ENCODE assay signal across 9 mouse cellular contexts in genomic region chr10:75255091-75255490, GRCm38 (mm10). TPM values are rescaled to one million over a fixed set of nuclear protein-coding genes. Genes with fewer than 3 reads are reported as not detected.
DNase-seq lines count a peak whose midpoint lies in the region; ATAC-seq lines count a peak whose summit lies in the region.
"Had no signal": no experiment of that assay in that cellular context is flagged by ENCODE, and none has a peak within 500 bp of the region (broad histone marks: within the 10 kb centered on the region; RNA-seq: fewer than 3 reads in every experiment).

No protein-coding gene starts in this region.

- H3K9me3 ChIP-seq in hindbrain, embryonic 14.5 days (ENCODE audit: control insufficient read depth, low read length) = no peaks in the 10 kb centered on the region
- H3K9me3 ChIP-seq in hindbrain, embryonic 12.5 days (replicated peaks) = no peaks in the 10 kb centered on the region
- no peaks in the 10 kb centered on the region for H3K9me3 ChIP-seq in intestine, embryonic 16.5 days (ENCODE audit: control insufficient read depth, low read length)
- H3K9me3 ChIP-seq: midbrain, embryonic 12.5 days had no signal

- ATAC-seq in hindbrain, embryonic 14.5 days (ENCODE audit: low FRiP score) = no peak
- ATAC-seq in hindbrain, embryonic 12.5 days (ENCODE audit: low FRiP score) = no peak
- no peak for ATAC-seq in intestine, embryonic 16.5 days

- no peak overlapping the region for H3K4me2 ChIP-seq in hindbrain, embryonic 14.5 days (replicated peaks)
- H3K4me2 ChIP-seq in hindbrain, embryonic 12.5 days (replicated peaks) = no peak overlapping the region
- no peak overlapping the region for H3K4me2 ChIP-seq in intestine, embryonic 16.5 days (ENCODE audit: low read depth, low read length)
- H3K4me2 ChIP-seq: midbrain, embryonic 12.5 days had no signal

- H3K27me3 ChIP-seq in hindbrain, embryonic 14.5 days (ENCODE audit: control insufficient read depth, insufficient read depth, low read length) = no peaks in the 10 kb centered on the region
- no peaks in the 10 kb centered on the region for H3K27me3 ChIP-seq in hindbrain, embryonic 12.5 days
- no peaks in the 10 kb centered on the region for H3K27me3 ChIP-seq in intestine, embryonic 16.5 days (replicated peaks; ENCODE audit: control insufficient read depth, insufficient read depth, low read length)
- H3K27me3 ChIP-seq: midbrain, embryonic 12.5 days had no signal

- DNase-seq in hindbrain, embryonic 14.5 days (ENCODE audit: low spot score) = peak; percentile 68
- DNase-seq in 3T3-L1 (ENCODE audit: low read depth, low spot score) = peak; percentile 67
- peak; percentile 38 for DNase-seq in ES-CJ7 (ENCODE audit: low read depth, low spot score)
- peak; percentile 34 for DNase-seq in heart, postnatal 4 days
- peak; percentile 42 for DNase-seq in thymus, postnatal 0 days (ENCODE audit: low spot score)
- no peak for DNase-seq in cerebellum, postnatal 4 days (ENCODE audit: low spot score in 2 of 2)

- H3K27ac ChIP-seq in hindbrain, embryonic 14.5 days = no peak overlapping the region
- H3K27ac ChIP-seq in hindbrain, embryonic 12.5 days = no peak overlapping the region
- no peak overlapping the region for H3K27ac ChIP-seq in intestine, embryonic 16.5 days (ENCODE audit: low read length)
- H3K27ac ChIP-seq: midbrain, embryonic 12.5 days had no signal

- H3K4me1 ChIP-seq in hindbrain, embryonic 14.5 days (replicated peaks; ENCODE audit: control insufficient read depth, insufficient read depth, low read length) = no peaks in the 10 kb centered on the region
- H3K4me1 ChIP-seq in hindbrain, embryonic 12.5 days = 0 out of 2 replicates have a peak, but pooled peaks cover 3% of the 10 kb centered on the region
- H3K4me1 ChIP-seq in intestine, embryonic 16.5 days (ENCODE audit: control insufficient read depth, insufficient read depth, low read length) = no peaks in the 10 kb centered on the region
- H3K4me1 ChIP-seq: midbrain, embryonic 12.5 days had no signal

- WGBS in hindbrain, embryonic 14.5 days = 77% methylated on average over 2 of the region's 2 CpGs
- 65% methylated on average over 2 of the region's 2 CpGs for WGBS in hindbrain, embryonic 12.5 days
- WGBS in intestine, embryonic 16.5 days = 67% methylated on average over 2 of the region's 2 CpGs

- no peak overlapping the region for H3K4me3 ChIP-seq in hindbrain, embryonic 14.5 days (replicated peaks; ENCODE audit: low read length)
- H3K4me3 ChIP-seq in hindbrain, embryonic 12.5 days = no peak overlapping the region
- H3K4me3 ChIP-seq in intestine, embryonic 16.5 days (ENCODE audit: low read length) = no peak overlapping the region
- H3K4me3 ChIP-seq: midbrain, embryonic 12.5 days had no signal

- H3K9ac ChIP-seq in hindbrain, embryonic 14.5 days = no peak overlapping the region
- H3K9ac ChIP-seq in hindbrain, embryonic 12.5 days = no peak overlapping the region
- H3K9ac ChIP-seq in intestine, embryonic 16.5 days (ENCODE audit: low read depth, low read length) = no peak overlapping the region
- H3K9ac ChIP-seq: midbrain, embryonic 12.5 days had no signal

- H3K36me3 ChIP-seq in hindbrain, embryonic 14.5 days (replicated peaks; ENCODE audit: control insufficient read depth, insufficient read depth) = peaks cover 40% of the 10 kb centered on the region
- peaks cover 34% of the 10 kb centered on the region for H3K36me3 ChIP-seq in hindbrain, embryonic 12.5 days
- H3K36me3 ChIP-seq in intestine, embryonic 16.5 days (ENCODE audit: control insufficient read depth, insufficient read depth, low read length) = peaks cover 9% of the 10 kb centered on the region; the same call in 1 of the 2 replicates

RNA-seq across cellular contexts. Expression of gene Specc1l, which starts 43.2 kb away (rescaled TPM):
- polyA plus RNA-seq in hindbrain, embryonic 14.5 days (2014; fragmentation: Nextera tagmentation; extraction: Ambion mirVana) = 21.2 and 23.2 TPM in 2 replicates
- polyA plus RNA-seq in hindbrain, embryonic 12.5 days (2016; fragmentation: Nextera tagmentation; extraction: Ambion mirVana) = 51.4 and 54.6 TPM in 2 replicates
- 10 to 100 TPM; 47.6 to 48.8 TPM for total RNA-seq in heart, postnatal 4 days (2021)
- polyA plus RNA-seq in thymus, postnatal 0 days (2015; fragmentation: Nextera tagmentation; extraction: Ambion mirVana) = 17.0 TPM in 2 replicates
- 22.1 and 23.1 TPM in 2 replicates for polyA plus RNA-seq in intestine, embryonic 16.5 days (2015; fragmentation: Nextera tagmentation; extraction: Ambion mirVana)

Comparison
In these comparisons a context has a peak if more than half of its experiments do, and no peak if none do; other contexts are left out.
1. DNase-seq: peak in hindbrain, embryonic 14.5 days (single experiment), 3T3-L1 (single experiment), ES-CJ7 (single experiment), heart, postnatal 4 days (single experiment) and thymus, postnatal 0 days (single experiment); none in cerebellum, postnatal 4 days (0 of 2).